In the genomic region with DNA sequence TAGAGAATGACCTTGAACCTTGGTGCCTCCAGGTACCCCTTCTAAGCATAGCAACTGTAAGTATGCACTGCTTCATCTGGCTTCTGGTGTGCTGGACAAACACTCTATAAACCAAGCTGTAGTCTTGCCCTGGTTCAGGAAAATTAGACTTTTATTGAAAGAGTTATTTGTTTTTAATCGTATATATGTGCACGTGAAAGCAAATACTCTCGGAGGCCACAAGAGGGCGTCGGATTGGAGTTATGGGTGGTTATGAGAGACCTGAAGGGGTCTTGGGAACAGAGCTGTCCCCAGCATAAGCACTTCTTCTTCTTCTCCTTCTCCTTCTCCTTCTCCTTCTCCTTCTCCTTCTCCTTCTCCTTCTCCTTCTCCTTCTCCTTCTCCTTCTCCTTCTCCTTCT, we compare ENCODE assay signal across 23 mouse cellular contexts. TPM values are rescaled to one million over a fixed set of nuclear protein-coding genes. Genes with fewer than 3 reads are reported as not detected.
DNase-seq lines count a peak whose midpoint lies in the region; TF ChIP-seq lines count a peak whose summit lies in the region.
"Had no signal": no experiment of that assay in that cellular context is flagged by ENCODE, and none has a peak within 500 bp of the region (broad histone marks: within the 10 kb centered on the region; RNA-seq: fewer than 3 reads in every experiment).

No protein-coding gene starts in this region.

- TF ChIP-seq CTCF in E14TG2a.4 (conservative IDR thresholded peaks at IDR 0.05; ENCODE audit: low read length) (peak; percentile 55), MEL (IDR thresholded peaks at IDR 0.05 in 2 of 3, conservative IDR thresholded peaks at IDR 0.05 in 1 of 3; ENCODE audit: control insufficient read depth in 1 of 3, insufficient read depth in 1 of 3, low read depth in 2 of 3, low read length in 3 of 3, poor library complexity in 1 of 3, severe bottlenecking in 1 of 3) (peak in 2 of 3 experiments; percentile 6 to 18; a peak in 2 of 6 replicates)

- DNase-seq in MEL (ENCODE audit: low read depth, low spot score) (no peak), ZHBTc4 (ENCODE audit: low read depth, low spot score) (peak; percentile 63)
- no peak for DNase-seq in adrenal gland, postnatal 25 days
- no peak for DNase-seq in thymus, adult 18-20 months
- DNase-seq: adrenal gland, adult 2 months; adrenal gland, postnatal 10 days; adrenal gland, postnatal 36 days; B cell, adult 2 months; cerebellum, adult 11-12 months; cerebellum, adult 2 months; cerebellum, adult 9-10 months; cerebellum, postnatal 10 days; cerebellum, postnatal 25 days; forebrain, postnatal 0 days had no signal

- H3K79me2 ChIP-seq in MEL (ENCODE audit: control insufficient read depth, insufficient read depth, low read length, poor library complexity) = no peaks in the 10 kb centered on the region

- H3K27me3 ChIP-seq in E14TG2a.4 (ENCODE audit: insufficient read depth, low read length) (0 out of 2 replicates have a peak, but pooled peaks cover 3% of the 10 kb centered on the region), MEL (ENCODE audit: control insufficient read depth in 1 of 2, insufficient read depth in 2 of 2, low read length in 2 of 2) (no peaks in the 10 kb centered on the region; a peak in 2 of 4 replicates)
- H3K27me3 ChIP-seq: embryonic facial prominence, embryonic 12.5 days; forebrain, embryonic 15.5 days had no signal

- H3K27ac ChIP-seq in MEL (ENCODE audit: control insufficient read depth, low read depth, low read length) = no peak overlapping the region
- H3K27ac ChIP-seq: embryonic facial prominence, embryonic 10.5 days; embryonic facial prominence, embryonic 12.5 days; forebrain, embryonic 13.5 days; forebrain, embryonic 15.5 days had no signal

- H3K9me3 ChIP-seq in E14TG2a.4 (ENCODE audit: low read length) (no peaks in the 10 kb centered on the region), MEL (replicated peaks; ENCODE audit: insufficient read depth, low read length) (no peaks in the 10 kb centered on the region)
- H3K9me3 ChIP-seq: embryonic facial prominence, embryonic 10.5 days; embryonic facial prominence, embryonic 12.5 days; forebrain, embryonic 13.5 days; forebrain, embryonic 15.5 days; G1E had no signal

- no peak overlapping the region for H3K9ac ChIP-seq in MEL (ENCODE audit: control insufficient read depth, low read depth, low read length, poor library complexity, severe bottlenecking)
- H3K9ac ChIP-seq: embryonic facial prominence, embryonic 12.5 days; forebrain, embryonic 13.5 days; forebrain, embryonic 15.5 days; forebrain, postnatal 0 days had no signal

- H3K4me3 ChIP-seq in E14TG2a.4 (replicated peaks; ENCODE audit: low read length) = no peak overlapping the region
- H3K4me3 ChIP-seq in MEL (ENCODE audit: control insufficient read depth in 1 of 2, insufficient read depth in 1 of 2, low read depth in 2 of 2, low read length in 2 of 2) = no peak overlapping the region
- H3K4me3 ChIP-seq: embryonic facial prominence, embryonic 12.5 days; forebrain, embryonic 13.5 days; forebrain, embryonic 15.5 days had no signal

- TF ChIP-seq POLR2A in MEL (IDR thresholded peaks at IDR 0.05; ENCODE audit: control insufficient read depth in 1 of 2, insufficient read depth in 1 of 2, low read depth in 1 of 2, low read length in 2 of 2, poor library complexity in 1 of 2) = no peak

- TF ChIP-seq EP300 in MEL (IDR thresholded peaks at IDR 0.05; ENCODE audit: low read depth in 1 of 2, low read length in 2 of 2) = no peak

- H3K36me3 ChIP-seq in E14TG2a.4 (ENCODE audit: insufficient read depth, low read length) (no peaks in the 10 kb centered on the region), MEL (ENCODE audit: control insufficient read depth in 1 of 2, insufficient read depth in 2 of 2, low read length in 2 of 2) (no peaks in the 10 kb centered on the region)
- H3K36me3 ChIP-seq: embryonic facial prominence, embryonic 10.5 days; embryonic facial prominence, embryonic 12.5 days; forebrain, embryonic 15.5 days; G1E had no signal

- H3K4me1 ChIP-seq in E14TG2a.4 (replicated peaks; ENCODE audit: low read depth, low read length) (peaks cover 54% of the 10 kb centered on the region), MEL (ENCODE audit: control insufficient read depth in 1 of 2, insufficient read depth in 2 of 2, low read length in 2 of 2) (no peaks in the 10 kb centered on the region)
- H3K4me1 ChIP-seq: embryonic facial prominence, embryonic 12.5 days had no signal

- no peak for TF ChIP-seq RAD21 in MEL (IDR thresholded peaks at IDR 0.05; ENCODE audit: low read depth, low read length)

TF ChIP-seq in MEL, 35 proteins besides CTCF, POLR2A, EP300 and RAD21:
- TF ChIP-seq HCFC1 (IDR thresholded peaks at IDR 0.05; ENCODE audit: low read depth, low read length) (no peak), MAZ (IDR thresholded peaks at IDR 0.05; ENCODE audit: low read depth, low read length) (no peak), BHLHE40 (IDR thresholded peaks at IDR 0.05; ENCODE audit: borderline replicate concordance, low read depth, low read length) (no peak), MAFK (IDR thresholded peaks at IDR 0.05; ENCODE audit: borderline replicate concordance, low read depth, low read length) (no peak), MXI1 (IDR thresholded peaks at IDR 0.05; ENCODE audit: low read depth, low read length) (no peak), TAL1 (IDR thresholded peaks at IDR 0.05; ENCODE audit: low read length) (no peak), ZNF384 (IDR thresholded peaks at IDR 0.05; ENCODE audit: low read depth, low read length) (no peak)

RNA-seq across cellular contexts. Expression of a gene that starts 14.2 kb away (rescaled TPM):
- 28.5 and 33.3 TPM in 2 replicates for total RNA-seq in MEL (2012; rRNA removed)
- polyA plus RNA-seq in MEL (2012; ENCODE audit: insufficient read depth in 1 of 2, insufficient read length in 2 of 2, low read depth in 1 of 2, low replicate concordance in 2 of 2, missing spikeins in 1 of 2) = 10 to 100 TPM in 1 of 2 experiments, not detected in 1; 58.1 TPM
- 92.0 and 115 TPM in 2 replicates for total RNA-seq in adrenal gland, postnatal 25 days (2021)
- polyA plus RNA-seq: G1E had no signal

RNA-seq across cellular contexts. Expression of a gene that starts 35.5 kb away (rescaled TPM):
- total RNA-seq in MEL (2012; rRNA removed) = not detected in 2 replicates
- polyA plus RNA-seq in MEL (2012; ENCODE audit: insufficient read depth in 1 of 2, insufficient read length in 2 of 2, low read depth in 1 of 2, low replicate concordance in 2 of 2, missing spikeins in 1 of 2) = under 1 TPM in 1 of 2 experiments, not detected in 1; 0.07 TPM
- total RNA-seq in adrenal gland, postnatal 25 days (2021) = 0.27 and 0.57 TPM in 2 replicates
- total RNA-seq: CH12.LX had no signal
- polyA plus RNA-seq: CD4-positive, CD25-positive, alpha-beta regulatory T cell, adult 4 months; embryonic facial prominence, embryonic 10.5 days; embryonic facial prominence, embryonic 12.5 days; forebrain, embryonic 11.5 days; forebrain, embryonic 13.5 days; G1E had no signal

RNA-seq across cellular contexts. Expression of a gene that starts 46.6 kb away (rescaled TPM):
- 12.6 and 14.5 TPM in 2 replicates for total RNA-seq in MEL (2012; rRNA removed)
- polyA plus RNA-seq in MEL (2012; ENCODE audit: insufficient read depth in 1 of 2, insufficient read length in 2 of 2, low read depth in 1 of 2, low replicate concordance in 2 of 2, missing spikeins in 1 of 2) = 10 to 100 TPM in 1 of 2 experiments, not detected in 1; 32.2 TPM
- total RNA-seq in adrenal gland, postnatal 25 days (2021) = 2.7 and 3.3 TPM in 2 replicates
- polyA plus RNA-seq: CD4-positive, CD25-positive, alpha-beta regulatory T cell, adult 4 months; G1E had no signal
